ENCODE assay signal across 7 mouse cellular contexts in genomic region chr12:69582613-69583269, GRCm38 (mm10). TPM values are rescaled to one million over a fixed set of nuclear protein-coding genes. Genes with fewer than 3 reads are reported as not detected.
DNase-seq lines count a peak whose midpoint lies in the region; ATAC-seq lines count a peak whose summit lies in the region.

Gene Vcpkmt, minus strand, starts transcription at chr12:69583028.

- H3K4me1 ChIP-seq in intestine, embryonic 16.5 days (ENCODE audit: control insufficient read depth, insufficient read depth, low read length): 0 out of 2 replicates have a peak, but pooled peaks cover 4% of the 10 kb centered on the region
- peaks cover 10% of the 10 kb centered on the region; the same call in 1 of the 2 replicates for H3K4me1 ChIP-seq in midbrain, embryonic 11.5 days (ENCODE audit: control insufficient read depth, insufficient read depth, low read length)

- DNase-seq in adrenal gland, adult 2 months: peak; percentile 93
- peak; percentile 93 for DNase-seq in embryo, embryonic 11.5 days (ENCODE audit: low read depth, low spot score)
- DNase-seq in gastrocnemius, postnatal 4 days (ENCODE audit: low spot score in 2 of 2): peak; percentile 75 to 86
- DNase-seq in left cerebral cortex, postnatal 36 days (ENCODE audit: low spot score in 2 of 2): peak; percentile 87 to 90
- DNase-seq in midbrain, embryonic 11.5 days (ENCODE audit: low spot score, missing footprints): peak; percentile 98
- DNase-seq in skeletal muscle tissue, adult 2 months (ENCODE audit: low read depth, low spot score): peak; percentile 90

- H3K9ac ChIP-seq in intestine, embryonic 16.5 days (ENCODE audit: low read depth, low read length): peak within 1 kb of the TSS; percentile 94
- peak within 1 kb of the TSS; percentile 85 for H3K9ac ChIP-seq in midbrain, embryonic 11.5 days (ENCODE audit: low read length)

- H3K4me3 ChIP-seq in intestine, embryonic 16.5 days (ENCODE audit: low read length): peak within 1 kb of the TSS; percentile 93
- peak within 1 kb of the TSS; percentile 70 for H3K4me3 ChIP-seq in midbrain, embryonic 11.5 days (ENCODE audit: low read depth, low read length)

- ATAC-seq in intestine, embryonic 16.5 days: peak; percentile 99
- ATAC-seq in midbrain, embryonic 11.5 days (ENCODE audit: low FRiP score): peak; percentile 98

- WGBS in intestine, embryonic 16.5 days: under 1% methylated on average over 56 of the region's 56 CpGs
- WGBS in midbrain, embryonic 11.5 days: under 1% methylated on average over 56 of the region's 56 CpGs

- no peaks in the 10 kb centered on the region for H3K9me3 ChIP-seq in intestine, embryonic 16.5 days (ENCODE audit: control insufficient read depth, low read length)
- no peaks in the 10 kb centered on the region for H3K9me3 ChIP-seq in midbrain, embryonic 11.5 days (ENCODE audit: control insufficient read depth, low read length)

- H3K27ac ChIP-seq in intestine, embryonic 16.5 days (ENCODE audit: low read length): peak within 1 kb of the TSS; percentile 80
- H3K27ac ChIP-seq in midbrain, embryonic 11.5 days (ENCODE audit: low read depth, low read length): peak within 1 kb of the TSS; percentile 37; the same call in 1 of the 2 replicates

- H3K36me3 ChIP-seq in intestine, embryonic 16.5 days (ENCODE audit: control insufficient read depth, insufficient read depth, low read length): peaks cover 11% of the 10 kb centered on the region
- peaks cover under 1% of the 10 kb centered on the region; the same call in 1 of the 2 replicates for H3K36me3 ChIP-seq in midbrain, embryonic 11.5 days (ENCODE audit: control insufficient read depth, insufficient read depth, low read length)

- H3K4me2 ChIP-seq in intestine, embryonic 16.5 days (ENCODE audit: low read depth, low read length): peak within 1 kb of the TSS; percentile 65
- H3K4me2 ChIP-seq in midbrain, embryonic 11.5 days: peak within 1 kb of the TSS; percentile 65

- no peaks in the 10 kb centered on the region for H3K27me3 ChIP-seq in intestine, embryonic 16.5 days (replicated peaks; ENCODE audit: control insufficient read depth, insufficient read depth, low read length)
- H3K27me3 ChIP-seq in midbrain, embryonic 11.5 days (ENCODE audit: control insufficient read depth, insufficient read depth, low read length): no peaks in the 10 kb centered on the region

- intact Hi-C loops in left cerebral cortex, postnatal 36 days (cut with DNase I): no loop called here

RNA-seq across cellular contexts. Expression of gene Vcpkmt, which starts in this region (rescaled TPM):
- total RNA-seq in adrenal gland, adult 2 months (2021): 10 to 100 TPM; 12.4 to 15.2 TPM
- polyA plus RNA-seq in adrenal gland, adult 2 months (2012; rRNA removed): 6.1 and 7.4 TPM in 2 replicates
- total RNA-seq in gastrocnemius, postnatal 4 days (2021): 1 to 10 TPM; 4.9 to 7.2 TPM
- 23.7 and 24.2 TPM in 2 replicates for polyA plus RNA-seq in intestine, embryonic 16.5 days (2015; fragmentation: Nextera tagmentation; extraction: Ambion mirVana)
- total RNA-seq in left cerebral cortex, postnatal 36 days (2021): 10 to 100 TPM; 20.3 to 24.8 TPM
- 16.4 and 17.8 TPM in 2 replicates for polyA plus RNA-seq in midbrain, embryonic 11.5 days (2014; fragmentation: Nextera tagmentation; extraction: Ambion mirVana)

Comparison
In these comparisons a context has a peak if more than half of its experiments do, and no peak if none do; other contexts are left out.
1. Peak in every context shown above with its lines: DNase-seq, ATAC-seq, H3K4me3 ChIP-seq and H3K27ac ChIP-seq.